Mouse (Mus musculus) thymus, adult 2 months (tissue): ENCODE results near the gene Prkg1. TPM values are rescaled to one million over a fixed set of nuclear protein-coding genes. Genes with fewer than 3 reads are reported as not detected.
A peak's percentile ranks its signal among the peaks of the same experiment; 100 is the strongest.

ENCODE experiments used
- DNase-seq: peaks from one replicate; pipeline ENCODE4 v3.0.0; 2021
- H3K27ac ChIP-seq: fragments of 200-500 bp; 2 replicates; pipeline ENCODE4 v1.5.1; 2012; ENCODE audit warnings: low read length, control low read depth; ENCODE audit not compliant: control insufficient read depth, insufficient read depth
- H3K27me3 ChIP-seq: fragments of 200-500 bp; 2 replicates; pipeline ENCODE4 v1.6.1; 2012; ENCODE audit warnings: mild to moderate bottlenecking, low read length, moderate library complexity, mixed read lengths; ENCODE audit not compliant: control insufficient read depth, insufficient read depth
- H3K36me3 ChIP-seq: fragments of 200-500 bp; 2 replicates; pipeline ENCODE4 v1.6.1; 2012; ENCODE audit warnings: mild to moderate bottlenecking, low read length, moderate library complexity; ENCODE audit not compliant: control insufficient read depth, insufficient read depth
- H3K4me1 ChIP-seq: fragments of 200-500 bp; replicated peaks from 2 replicates; pipeline ENCODE4 v1.6.1; 2012; ENCODE audit warnings: low read length; ENCODE audit not compliant: control insufficient read depth, insufficient read depth
- H3K4me3 ChIP-seq: fragments of 200-500 bp; 2 replicates; pipeline ENCODE4 v1.5.1; 2012; ENCODE audit warnings: mild to moderate bottlenecking, low read length, control low read depth, moderate library complexity; ENCODE audit not compliant: control insufficient read depth, insufficient read depth
- CTCF ChIP-seq: fragments of 200-500 bp; IDR thresholded peaks from 2 replicates; pipeline ENCODE4 v1.5.1; 2012; ENCODE audit warnings: mild to moderate bottlenecking, control low read depth, low read length, moderate library complexity, borderline replicate concordance; ENCODE audit not compliant: control insufficient read depth, poor library complexity, insufficient read depth; ENCODE audit errors: extremely low read depth
- POLR2A ChIP-seq: fragments of 200-500 bp; IDR thresholded peaks from 2 replicates; pipeline ENCODE4 v1.6.1; 2012; ENCODE audit warnings: mild to moderate bottlenecking, low read length, control low read depth, moderate library complexity; ENCODE audit not compliant: control insufficient read depth, poor library complexity, insufficient read depth; ENCODE audit errors: extremely low read depth
- WGBS: fragments of 180-500 bp; shearing (Covaris S2); methylation state at CpG from one replicate; pipeline ENCODE4 v1.1.7; 2018; 5-methylcytosine and 5-hydroxymethylcytosine counted together
- polyA plus RNA-seq: library from polyadenylated mRNA; depleted of rRNA; stranded (reverse); fragments of >200 nt; gene quantifications from 2 replicates; pipeline ENCODE4 v1.2.3, GENCODE M21; 2012

Gene Prkg1
- polyA plus RNA-seq, 1 experiment: 0.26 TPM

GRCm38 (mm10) chr19:31199583-31199982 lies 565.2 kb downstream of the Prkg1 start:
- peak overlapping the region; percentile 21; the same call in 1 of the 2 replicates for H3K27ac ChIP-seq
- H3K27me3 ChIP-seq: no peaks in the 10 kb centered on the region
- H3K4me3 ChIP-seq: no peak overlapping the region

DNA sequence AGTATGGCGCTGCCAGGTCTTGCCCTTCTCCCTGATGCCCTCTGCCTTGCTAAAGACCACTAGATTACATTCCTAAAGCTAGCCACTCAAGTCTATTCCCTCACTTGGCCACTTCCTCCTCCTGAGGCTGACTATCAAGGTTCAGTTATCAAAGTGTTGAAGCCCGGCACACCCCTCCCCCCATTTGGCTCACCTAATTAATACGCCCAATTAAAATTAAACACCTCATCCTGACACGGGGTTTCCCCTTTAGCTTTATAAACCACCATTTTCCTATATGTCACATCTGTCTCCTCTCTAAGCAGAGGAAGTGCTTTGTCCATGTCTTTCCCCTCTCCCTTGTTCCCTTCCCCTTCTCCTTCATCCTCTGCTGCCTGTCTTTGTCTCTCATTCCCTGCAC lies 566.4 kb downstream of the Prkg1 start:
- 65% methylated on average over 4 of the region's 4 CpGs for WGBS
- no peak overlapping the region for H3K27ac ChIP-seq
- peaks cover 4% of the 10 kb centered on the region; the same call in 1 of the 2 replicates for H3K4me1 ChIP-seq
- H3K36me3 ChIP-seq: no peaks in the 10 kb centered on the region
- TF ChIP-seq CTCF (no peak), POLR2A (no peak)
- no peaks in the 10 kb centered on the region for H3K27me3 ChIP-seq
- no peak overlapping the region for H3K4me3 ChIP-seq
- no peak for DNase-seq

More at GRCm38 (mm10) chr19:31199583-31199982, 565.2 kb downstream of the Prkg1 start:
- TF ChIP-seq POLR2A (no peak), CTCF (no peak)
- no peak for DNase-seq
- 4% methylated on average over 5 of the region's 5 CpGs for WGBS
- Histone ChIP-seq H3K36me3 (no peaks in the 10 kb centered on the region), H3K4me1 (peaks cover 4% of the 10 kb centered on the region; the same call in 1 of the 2 replicates)

DNA sequence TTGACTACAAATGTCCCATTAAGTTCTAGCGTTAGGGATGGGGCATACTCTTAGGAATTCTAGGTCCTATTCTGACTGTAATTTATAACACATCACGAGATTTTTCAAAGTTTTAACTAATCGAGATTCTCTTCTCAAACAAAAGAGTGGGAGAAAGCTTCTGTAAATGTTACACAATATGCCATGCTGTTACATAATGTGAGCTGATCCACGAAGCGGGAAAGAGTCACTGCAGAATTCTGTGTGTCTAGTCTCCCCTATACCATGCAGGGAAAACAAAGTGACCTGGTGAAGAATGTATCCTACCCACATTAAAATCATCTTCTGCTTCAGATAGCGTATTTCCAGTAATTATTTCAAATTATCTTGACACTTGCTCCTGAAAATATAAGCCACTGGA lies 567.8 kb downstream of the Prkg1 start:
- WGBS: 90% methylated on average over 6 of the region's 6 CpGs
- DNase-seq: no peak
- H3K4me1 ChIP-seq: peaks cover 4% of the 10 kb centered on the region; the same call in 1 of the 2 replicates
- H3K27me3 ChIP-seq: no peaks in the 10 kb centered on the region
- H3K36me3 ChIP-seq: no peaks in the 10 kb centered on the region
- H3K27ac ChIP-seq: no peak overlapping the region
- no peak for TF ChIP-seq CTCF
- no peak for TF ChIP-seq POLR2A
- H3K4me3 ChIP-seq: no peak overlapping the region

- 94% methylated on average over 6 of the region's 6 CpGs for WGBS
- H3K4me1 ChIP-seq: no peaks in the 10 kb centered on the region
- TF ChIP-seq CTCF (no peak), POLR2A (no peak)
- no peaks in the 10 kb centered on the region for H3K36me3 ChIP-seq
- H3K27ac ChIP-seq: no peak overlapping the region
- no peak for DNase-seq
- H3K27me3 ChIP-seq: no peaks in the 10 kb centered on the region
- H3K4me3 ChIP-seq: no peak overlapping the region
Measured at GRCm38 (mm10) chr19:31188559-31189218, 576.1 kb downstream of the Prkg1 start.

- Histone ChIP-seq H3K36me3 (no peaks in the 10 kb centered on the region), H3K4me1 (no peaks in the 10 kb centered on the region), H3K27ac (no peak overlapping the region), H3K27me3 (no peaks in the 10 kb centered on the region), H3K4me3 (no peak overlapping the region)
- DNase-seq: no peak
- TF ChIP-seq CTCF (no peak), POLR2A (no peak)
- 95% methylated on average over 4 of the region's 4 CpGs for WGBS
Measured at GRCm38 (mm10) chr19:31180757-31181156, 584.1 kb downstream of the Prkg1 start.

- WGBS: 95% methylated on average over 8 of the region's 8 CpGs
- DNase-seq: no peak
- Histone ChIP-seq H3K4me3 (no peak overlapping the region), H3K4me1 (no peaks in the 10 kb centered on the region), H3K27ac (no peak overlapping the region), H3K27me3 (no peaks in the 10 kb centered on the region), H3K36me3 (no peaks in the 10 kb centered on the region)
- no peak for TF ChIP-seq CTCF
- no peak for TF ChIP-seq POLR2A
Measured at GRCm38 (mm10) chr19:31177279-31177922, 587.4 kb downstream of the Prkg1 start.
